Mouse (Mus musculus) cortical plate, adult 2 months (tissue): ENCODE results near the gene Cd37.

Experiments used
- CTCF ChIP-seq: fragments of 200-500 bp; IDR thresholded peaks from 2 replicates; pipeline ENCODE4 v1.5.1; 2011; ENCODE audit warnings: mild to moderate bottlenecking, control low read depth, low read length; ENCODE audit not compliant: insufficient read depth; ENCODE audit errors: extremely low read depth
- POLR2A ChIP-seq: fragments of 200-500 bp; IDR thresholded peaks from 2 replicates; pipeline ENCODE4 v1.6.1; 2011; ENCODE audit warnings: mild to moderate bottlenecking, low read length, control low read depth; ENCODE audit not compliant: insufficient read depth; ENCODE audit errors: extremely low read depth

GRCm38 (mm10) chr7:45190186-45190585 lies 48.7 kb downstream of the Cd37 start:
- no peak for TF ChIP-seq CTCF
- no peak for TF ChIP-seq POLR2A
